Mouse (Mus musculus): Measurements from ENCODE around the gene Abca7.

DNA sequence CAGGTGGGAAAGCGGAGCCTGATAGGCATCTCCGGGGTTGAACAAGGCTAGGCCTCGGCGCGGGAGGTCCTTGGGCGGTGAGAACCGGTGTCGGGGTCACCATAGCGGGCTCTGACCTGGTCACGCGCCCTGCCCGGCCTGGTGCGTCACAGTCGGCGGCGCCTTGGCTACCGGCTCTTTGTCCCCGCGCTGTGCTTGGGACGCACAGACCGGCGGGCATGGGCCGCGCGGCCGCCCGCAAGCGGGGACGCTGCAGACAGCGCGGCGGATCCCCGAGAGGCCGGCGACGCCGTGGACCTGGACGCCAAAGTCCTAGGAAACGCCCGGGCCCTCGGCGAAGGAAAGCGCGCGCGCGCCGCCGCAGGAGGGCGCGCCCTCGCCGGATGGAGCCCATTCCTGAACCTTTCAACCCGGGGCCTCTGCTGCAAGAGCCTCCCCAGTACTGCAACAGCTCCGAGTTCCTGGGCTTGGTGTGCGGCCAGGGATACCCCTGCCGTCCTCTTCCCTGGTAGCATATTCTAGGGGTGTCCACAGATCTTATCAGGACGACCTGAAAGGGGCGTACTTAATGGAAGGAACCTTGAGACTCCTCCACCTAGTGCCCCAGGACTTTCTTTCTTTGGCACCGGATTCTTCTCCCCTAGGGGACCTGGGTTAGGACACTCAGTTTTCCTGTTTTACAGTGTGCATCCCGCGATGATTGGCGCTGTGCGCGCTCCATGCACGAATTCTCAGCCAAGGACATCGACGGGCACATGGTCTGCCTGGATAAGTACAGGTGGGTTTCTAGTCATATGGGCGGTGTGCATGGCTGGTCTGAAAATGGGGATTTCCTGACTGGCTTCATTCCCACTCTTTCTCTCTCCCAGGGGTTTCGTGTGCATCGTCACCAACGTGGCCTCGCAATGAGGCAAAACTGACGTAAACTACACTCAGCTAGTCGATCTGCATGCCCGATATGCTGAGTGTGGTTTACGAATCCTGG is 57.8 kb downstream of the Abca7 start:
- TF ChIP-seq CTCF (IDR thresholded peaks at IDR 0.05; ENCODE audit: low read depth) (peak; percentile 64), EP300 (optimal IDR thresholded peaks at IDR 0.05) (no peak)
